Mouse (Mus musculus): ENCODE data around the gene Fam117a.
A peak's percentile ranks its signal among the peaks of the same experiment; 100 is the strongest.
"Not testable (repeated sequence)": the region's sequence is repeated elsewhere in the genome, so short reads cannot be mapped to it uniquely, and the experiment has no call there.

The Fam117a gene

DNA sequence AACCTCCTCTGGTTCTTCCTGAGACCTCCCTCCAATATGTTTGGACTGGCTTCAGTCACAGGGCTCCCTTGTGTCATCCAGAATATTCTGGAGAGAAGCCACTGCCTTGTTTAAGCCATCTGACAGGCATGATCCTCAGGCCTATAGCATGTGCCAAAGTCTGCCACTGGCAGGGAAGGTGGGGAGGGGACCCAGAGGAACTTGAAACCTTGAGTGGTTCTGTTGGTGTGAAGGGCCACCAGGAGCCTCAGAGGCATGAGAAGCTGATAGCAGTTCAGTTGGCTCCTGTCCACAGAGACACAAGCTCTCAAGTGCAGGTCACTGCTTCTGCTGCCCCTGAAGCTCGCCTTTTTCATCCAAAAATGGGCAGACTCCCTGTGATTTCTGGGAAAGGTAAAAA is 59.7 kb downstream of the Fam117a start:
- no peak for DNase-seq

DNA sequence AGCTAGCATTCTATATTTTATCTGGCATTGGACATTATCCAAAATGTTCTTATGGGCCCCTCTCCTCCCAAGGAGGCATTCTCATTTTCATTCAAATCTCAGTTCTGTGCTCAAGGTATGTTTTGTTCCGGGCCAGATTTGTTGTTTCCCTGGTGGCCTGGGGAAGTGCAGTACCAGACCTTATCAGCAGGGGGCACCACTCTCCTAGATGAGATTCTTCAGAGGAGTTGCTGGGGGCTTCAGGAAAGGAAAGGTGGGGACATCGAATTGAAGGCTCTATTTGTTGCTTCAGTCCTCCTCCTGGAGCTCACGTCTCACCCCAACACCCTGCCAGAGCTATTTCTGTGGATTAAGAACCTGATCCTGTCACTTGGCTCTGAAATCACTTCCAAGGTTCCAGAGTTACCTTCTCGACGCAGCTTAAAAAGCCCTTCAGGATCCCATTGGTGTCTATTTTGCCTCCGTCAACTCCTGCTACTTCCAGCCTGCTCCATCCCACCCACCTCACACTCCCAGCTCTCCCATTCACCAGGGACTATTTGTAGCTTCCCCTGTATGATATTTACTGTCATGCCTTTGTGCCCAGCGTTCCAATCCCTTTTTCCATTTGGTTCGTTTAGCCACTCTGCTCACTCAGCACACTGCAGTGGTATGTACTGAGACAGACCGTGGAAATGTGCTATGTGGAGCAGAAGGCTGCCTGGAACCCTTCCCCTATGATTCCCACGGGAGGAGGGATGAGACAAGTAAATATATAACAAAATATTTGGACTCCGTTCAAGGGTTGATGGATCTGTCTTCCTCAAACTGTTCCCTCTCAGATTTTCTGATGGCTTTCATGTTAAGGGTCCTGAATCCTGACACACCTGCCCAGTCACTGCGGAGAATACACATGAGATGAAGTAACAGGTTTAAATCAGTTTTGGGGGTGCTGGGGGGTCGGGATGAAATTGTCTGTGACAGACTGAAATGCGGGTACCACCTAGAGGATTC is 61.3 kb downstream of the Fam117a start:
- peak; percentile 72 for DNase-seq

DNA sequence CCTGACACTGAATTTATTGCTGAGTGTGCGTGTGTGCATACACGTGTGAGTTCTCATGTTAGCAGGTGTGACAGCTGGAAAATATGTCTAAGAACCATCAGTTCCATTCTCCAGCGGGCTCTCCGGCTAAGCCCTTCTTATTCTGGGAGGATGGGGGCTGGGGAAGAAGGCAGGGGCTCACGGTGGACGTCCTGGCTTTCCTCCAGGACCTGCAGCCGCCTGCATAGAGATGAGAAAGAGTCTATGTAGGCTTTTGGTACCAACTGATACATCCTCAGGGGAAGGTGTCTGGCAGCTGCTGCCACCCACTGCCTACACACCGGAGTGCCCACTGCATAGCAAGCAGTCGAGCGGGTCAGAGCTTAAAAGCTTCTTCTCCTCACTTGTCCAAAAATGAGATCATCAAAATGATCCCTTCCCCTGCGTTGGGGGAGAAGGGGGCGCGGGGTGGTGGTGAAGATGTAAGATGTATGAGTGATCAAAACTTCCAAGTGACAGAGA is 62.8 kb downstream of the Fam117a start:
- DNase-seq = no peak

DNA sequence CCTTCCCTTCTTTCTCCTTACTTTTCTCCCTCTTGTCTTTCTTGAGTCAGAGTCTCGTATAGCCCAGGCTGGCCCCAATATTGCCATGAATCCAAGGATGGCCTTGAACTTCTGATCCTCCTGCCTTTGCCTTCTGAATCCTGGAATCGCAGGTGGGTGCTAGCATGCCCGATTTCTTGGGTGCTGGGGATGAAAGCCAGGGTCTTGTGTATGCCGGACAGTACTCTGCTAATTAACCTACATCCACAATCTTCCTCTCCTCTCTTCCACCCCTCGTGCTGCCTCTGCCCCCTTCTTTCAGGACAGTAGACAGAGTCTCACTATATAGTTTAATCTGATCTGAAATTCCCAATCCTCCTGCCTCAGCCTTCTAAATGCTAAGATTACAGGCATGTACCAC is 64.8 kb downstream of the Fam117a start:
- no peak for DNase-seq

DNA sequence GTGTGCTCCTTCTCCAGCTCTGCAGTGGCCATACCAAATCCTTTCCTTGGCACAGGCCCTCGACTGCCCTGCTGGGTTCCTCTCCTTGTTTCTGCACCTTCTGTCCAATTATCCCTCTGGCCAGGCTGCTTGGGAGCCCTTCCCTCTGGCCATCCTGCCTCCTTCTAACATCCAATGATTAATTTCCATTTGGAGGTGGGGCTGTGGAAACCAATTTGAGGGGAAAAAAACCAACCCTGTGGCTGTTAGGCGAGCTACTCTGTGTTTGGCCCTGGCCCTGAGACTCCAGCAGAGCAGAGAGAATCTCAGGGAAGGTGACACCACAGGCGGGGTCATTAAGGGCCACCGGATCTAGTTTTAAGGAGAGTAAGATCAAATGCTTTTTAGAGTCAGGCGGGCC is 65.4 kb downstream of the Fam117a start:
- no peak for DNase-seq

GRCm38 (mm10) chr11:95402658-95403101 is 65.9 kb downstream of the Fam117a start:
- DNase-seq = no peak

GRCm38 (mm10) chr11:95403382-95404340 is 66.8 kb downstream of the Fam117a start:
- DNase-seq = no peak

DNA sequence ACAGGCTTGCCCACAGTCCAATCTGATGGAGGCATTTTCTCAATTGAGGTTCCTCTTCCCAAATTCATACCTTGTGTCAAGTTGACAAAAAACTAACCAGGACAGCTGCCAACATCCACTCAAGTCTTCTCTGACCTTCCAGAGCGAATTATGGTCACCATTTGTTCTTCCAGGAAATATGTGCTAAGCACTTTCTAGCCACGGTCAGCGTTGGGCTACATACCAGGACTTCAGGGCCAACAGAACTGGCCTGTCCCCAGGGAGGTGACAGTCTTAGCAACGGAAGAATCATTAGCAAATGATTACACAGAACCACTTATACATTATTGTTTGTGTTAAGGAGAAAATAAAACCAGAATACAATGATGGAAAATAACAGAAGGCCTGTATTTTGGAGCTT is 69.0 kb downstream of the Fam117a start:
- no peak for DNase-seq

GRCm38 (mm10) chr11:95406398-95406797 is 69.6 kb downstream of the Fam117a start:
- DNase-seq = not testable (repeated sequence)

- DNase-seq = no peak
Observed at GRCm38 (mm10) chr11:95409450-95410112, 72.8 kb downstream of the Fam117a start.

GRCm38 (mm10) chr11:95411453-95412013 is 74.7 kb downstream of the Fam117a start:
- DNase-seq = no peak

GRCm38 (mm10) chr11:95412615-95413014 is 75.8 kb downstream of the Fam117a start:
- no peak for DNase-seq

GRCm38 (mm10) chr11:95413641-95414535 is 77.1 kb downstream of the Fam117a start, which contains the start of gene Spop:
TSS of gene Spop (plus strand) at chr11:95414080.
- peak; percentile 95 for DNase-seq

DNA sequence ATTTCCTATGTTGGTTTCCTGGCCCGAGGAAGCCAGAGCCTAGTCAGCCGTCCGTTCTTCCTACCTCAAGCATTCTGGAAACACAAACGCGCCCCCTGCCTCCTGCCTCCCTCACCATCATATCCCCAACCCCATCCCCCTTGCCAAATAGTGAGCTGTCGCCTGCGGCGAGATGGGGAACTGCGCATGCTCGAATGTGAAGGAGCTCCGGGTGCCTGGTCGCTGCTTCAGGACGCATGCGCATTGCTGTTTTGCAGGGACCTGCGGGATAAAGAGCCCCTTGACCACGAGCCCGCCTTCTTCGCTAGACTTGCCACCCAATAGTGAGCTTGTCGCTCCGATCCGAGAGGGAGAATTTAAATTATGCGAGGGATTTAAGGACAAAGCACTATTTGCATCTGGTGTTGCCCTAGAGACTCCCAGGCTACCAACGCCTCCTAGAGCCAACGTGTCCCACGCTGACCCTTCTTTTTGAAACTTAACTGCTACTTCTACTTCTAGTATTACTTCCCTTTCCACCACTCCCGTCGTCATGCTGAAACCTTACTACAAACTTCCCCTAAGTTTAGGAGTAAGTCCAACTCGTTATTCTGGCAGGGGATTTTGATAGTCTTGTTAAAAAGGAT is 77.8 kb downstream of the Fam117a start:
- DNase-seq = peak; percentile 97

GRCm38 (mm10) chr11:95415931-95416330 is 79.1 kb downstream of the Fam117a start:
- DNase-seq = no peak

GRCm38 (mm10) chr11:95417341-95417740 is 80.5 kb downstream of the Fam117a start:
- DNase-seq = no peak

GRCm38 (mm10) chr11:95420880-95421435 is 84.1 kb downstream of the Fam117a start:
- DNase-seq = no peak

GRCm38 (mm10) chr11:95423505-95423904 is 86.7 kb downstream of the Fam117a start:
- DNase-seq = no peak

- no peak for DNase-seq
Observed at GRCm38 (mm10) chr11:95431344-95431743, 94.5 kb downstream of the Fam117a start.

Measured in kidney, postnatal 14 days (tissue).